Mouse (Mus musculus): Measurements from ENCODE around the gene Vsig2.

DNA sequence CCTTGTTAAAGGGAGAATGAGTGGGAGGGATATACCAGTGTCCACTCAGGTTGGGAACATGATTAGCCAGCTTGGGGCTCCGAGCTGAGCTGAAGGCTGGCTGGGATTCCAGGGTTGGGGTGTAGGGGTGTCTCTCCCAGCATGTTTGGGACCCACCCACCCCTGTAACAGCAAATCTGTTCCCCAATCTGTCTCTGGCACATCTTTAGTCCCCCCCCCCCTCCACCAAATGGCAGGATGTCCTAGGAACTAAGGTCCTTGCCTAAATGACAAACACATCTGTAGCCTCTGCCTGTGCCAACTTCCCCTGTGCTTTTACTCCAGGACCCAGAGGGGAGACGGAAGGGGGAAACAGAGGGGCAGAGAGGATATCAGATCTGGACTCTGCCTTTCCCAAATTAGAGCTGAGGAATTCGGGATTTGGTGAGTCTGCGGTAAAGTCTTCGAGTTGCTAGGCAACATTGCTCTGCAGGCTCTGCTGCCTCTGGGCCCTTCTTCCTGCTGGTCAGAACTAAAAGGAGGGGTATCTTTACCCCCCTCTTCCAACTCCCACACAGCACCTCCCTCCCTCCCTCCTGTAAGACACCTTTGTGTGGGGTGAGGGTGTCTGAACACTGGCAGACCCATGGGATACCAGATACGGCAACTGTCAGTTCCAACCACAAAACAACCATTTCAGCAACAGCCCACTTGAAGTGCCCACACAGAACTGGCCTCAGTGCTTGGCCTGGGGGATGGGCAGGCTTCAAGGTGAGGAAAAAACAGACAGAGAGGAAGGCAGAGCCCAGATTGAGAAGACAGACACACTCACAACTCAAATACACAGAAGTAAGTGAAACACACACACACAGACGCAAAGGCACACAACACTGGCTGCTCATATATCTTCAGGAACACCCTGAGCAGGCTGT is 16.0 kb downstream of the Vsig2 start, which contains the start of gene Siae:
- TF ChIP-seq CTCF (IDR thresholded peaks at IDR 0.05; ENCODE audit: borderline replicate concordance, extremely low read depth, insufficient read depth, insufficient read length) = no peak
- TF ChIP-seq POLR2A (IDR thresholded peaks at IDR 0.05; ENCODE audit: borderline replicate concordance, extremely low read depth, insufficient read depth, insufficient read length, poor library complexity, severe bottlenecking) = no peak
